Mouse (Mus musculus): ENCODE measurements around the gene Tgfbr3.

GRCm38 (mm10) chr5:107119896-107120295, 169.5 kb downstream of the Tgfbr3 start:
- no peak for TF ChIP-seq CTCF (IDR thresholded peaks at IDR 0.05; ENCODE audit: low read depth)
- no peak for TF ChIP-seq EP300 (IDR thresholded peaks at IDR 0.05; ENCODE audit: low read depth)
